Mouse (Mus musculus) heart, adult 2 months (tissue): ENCODE measurements at regions not wholly inside any gene's neighbourhood (a gene's known extent, or its start where the extent isn't known, plus 50 kb on each side); places are given as distances from the start of the nearest gene placed in this dataset.

Source experiments
- DNase-seq, 2 experiments: peaks; one replicate each; pipeline ENCODE4 v3.0.0; 2021
- H3K27ac ChIP-seq: fragments of 200-600 bp; 2 replicates; pipeline ENCODE4 v1.8.1; 2022
- H3K27me3 ChIP-seq: fragments of 200-500 bp; 2 replicates; pipeline ENCODE4 v1.6.1; 2012; ENCODE audit warnings: mild to moderate bottlenecking, low read length, inconsistent platforms, mixed read lengths; ENCODE audit not compliant: control insufficient read depth, insufficient read depth
- H3K36me3 ChIP-seq: fragments of 200-500 bp; 2 replicates; pipeline ENCODE4 v1.6.1; 2012; ENCODE audit warnings: low read length, inconsistent platforms; ENCODE audit not compliant: control insufficient read depth, insufficient read depth
- H3K4me1 ChIP-seq: fragments of 200-500 bp; 2 replicates; pipeline ENCODE4 v1.6.1; 2011; ENCODE audit warnings: low read length; ENCODE audit not compliant: control insufficient read depth, insufficient read depth
- H3K4me3 ChIP-seq: fragments of 200-600 bp; 2 replicates; pipeline ENCODE4 v1.8.1; 2022
- H3K79me2 ChIP-seq: fragments of 200-500 bp; replicated peaks from 2 replicates; pipeline ENCODE4 v1.6.1; 2012; ENCODE audit warnings: mild to moderate bottlenecking, inconsistent platforms, low read length, moderate library complexity, mixed read lengths; ENCODE audit not compliant: control insufficient read depth, insufficient read depth
- H3K9ac ChIP-seq: fragments of 200-500 bp; 2 replicates; pipeline ENCODE4 v1.6.1; 2012; ENCODE audit warnings: low read depth, mild to moderate bottlenecking, control low read depth, inconsistent platforms, low read length, mixed read lengths
- CTCF ChIP-seq: fragments of 200-600 bp; IDR thresholded peaks from 2 replicates; pipeline ENCODE4 v1.8.1; 2022; ENCODE audit warnings: antibody characterized with exemption, mild to moderate bottlenecking, moderate library complexity
- EP300 ChIP-seq: fragments of 200-500 bp; IDR thresholded peaks from 2 replicates; pipeline ENCODE4 v1.6.1; 2011; ENCODE audit warnings: low read depth, low read length, control low read depth; ENCODE audit not compliant: insufficient read depth
- POLR2A ChIP-seq: fragments of 200-500 bp; IDR thresholded peaks from 2 replicates; pipeline ENCODE4 v1.6.1; 2011; ENCODE audit warnings: mild to moderate bottlenecking, low read depth, low read length, control low read depth; ENCODE audit not compliant: insufficient read depth
- WGBS: fragments of 180-500 bp; shearing (Covaris S2); methylation state at CpG from one replicate; pipeline ENCODE4 v1.1.7; 2018; 5-methylcytosine and 5-hydroxymethylcytosine counted together
- intact Hi-C: fragments of 180-260 bp; cut with DNase I; formaldehyde crosslinking; loops from one replicate; pipeline ENCODE4 v1.15.1; 2025

- no peaks in the 10 kb centered on the region for H3K79me2 ChIP-seq
- no peak overlapping the region for H3K4me3 ChIP-seq
- no peaks in the 10 kb centered on the region for H3K4me1 ChIP-seq
- no peak overlapping the region for H3K9ac ChIP-seq
- H3K27ac ChIP-seq = no peak overlapping the region
- 75% methylated on average over 4 of the region's 4 CpGs for WGBS
- no peaks in the 10 kb centered on the region for H3K36me3 ChIP-seq
- TF ChIP-seq CTCF (no peak), EP300 (no peak), POLR2A (no peak)
- DNase-seq = no peak
- intact Hi-C loops = no loop called here
- no peaks in the 10 kb centered on the region for H3K27me3 ChIP-seq
Measured at GRCm38 (mm10) chr19:26383961-26384381, 220.9 kb upstream of the Smarca2 start.

DNA sequence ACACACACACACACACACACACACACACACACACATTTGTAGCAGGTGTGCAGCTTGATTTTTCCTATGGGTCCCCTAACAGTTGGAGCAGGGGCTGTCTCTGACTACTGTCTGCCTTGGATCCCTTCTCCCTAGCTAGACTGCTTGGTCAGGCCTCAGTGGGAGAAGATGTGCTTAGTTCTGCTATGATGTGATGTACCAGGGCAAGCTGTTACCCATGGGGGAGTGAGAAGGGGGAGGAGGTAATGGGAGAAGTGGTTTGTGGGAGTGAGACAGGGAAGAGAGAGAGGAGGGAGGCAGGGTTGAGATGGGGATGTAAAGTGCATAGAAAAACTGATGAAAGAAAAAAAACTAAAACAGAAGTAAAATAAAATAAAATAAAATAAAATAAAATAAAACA is 218.8 kb upstream of the Smarca2 start:
- Histone ChIP-seq H3K27me3 (no peaks in the 10 kb centered on the region), H3K27ac (no peak overlapping the region), H3K4me3 (no peak overlapping the region), H3K36me3 (no peaks in the 10 kb centered on the region), H3K4me1 (no peaks in the 10 kb centered on the region), H3K9ac (no peak overlapping the region), H3K79me2 (no peaks in the 10 kb centered on the region; the same call in 1 of the 2 replicates)
- no peak for DNase-seq
- intact Hi-C loops = no loop called here
- TF ChIP-seq CTCF (no peak), EP300 (no peak), POLR2A (no peak)

- Histone ChIP-seq H3K27me3 (no peaks in the 10 kb centered on the region), H3K36me3 (no peaks in the 10 kb centered on the region), H3K4me3 (no peak overlapping the region), H3K27ac (no peak overlapping the region), H3K9ac (no peak overlapping the region), H3K79me2 (no peaks in the 10 kb centered on the region), H3K4me1 (no peaks in the 10 kb centered on the region)
- TF ChIP-seq CTCF (no peak), EP300 (no peak), POLR2A (no peak)
- intact Hi-C loops = no loop called here
- 62% methylated on average over 2 of the region's 2 CpGs for WGBS
- DNase-seq = no peak
Measured at GRCm38 (mm10) chr19:26412684-26413083, 192.2 kb upstream of the Smarca2 start.

- H3K9ac ChIP-seq = no peak overlapping the region
- 56% methylated on average over 6 of the region's 6 CpGs for WGBS
- H3K4me3 ChIP-seq = no peak overlapping the region
- H3K4me1 ChIP-seq = no peaks in the 10 kb centered on the region
- no peak overlapping the region for H3K27ac ChIP-seq
- no peaks in the 10 kb centered on the region for H3K36me3 ChIP-seq
- intact Hi-C loops = no loop called here
- H3K27me3 ChIP-seq = no peaks in the 10 kb centered on the region
- DNase-seq = no peak
- TF ChIP-seq POLR2A (no peak), EP300 (no peak), CTCF (no peak)
- no peaks in the 10 kb centered on the region for H3K79me2 ChIP-seq
Measured at GRCm38 (mm10) chr19:26414476-26415024, 190.3 kb upstream of the Smarca2 start.

GRCm38 (mm10) chr19:26419781-26420180 is 185.1 kb upstream of the Smarca2 start:
- no peak for DNase-seq

DNA sequence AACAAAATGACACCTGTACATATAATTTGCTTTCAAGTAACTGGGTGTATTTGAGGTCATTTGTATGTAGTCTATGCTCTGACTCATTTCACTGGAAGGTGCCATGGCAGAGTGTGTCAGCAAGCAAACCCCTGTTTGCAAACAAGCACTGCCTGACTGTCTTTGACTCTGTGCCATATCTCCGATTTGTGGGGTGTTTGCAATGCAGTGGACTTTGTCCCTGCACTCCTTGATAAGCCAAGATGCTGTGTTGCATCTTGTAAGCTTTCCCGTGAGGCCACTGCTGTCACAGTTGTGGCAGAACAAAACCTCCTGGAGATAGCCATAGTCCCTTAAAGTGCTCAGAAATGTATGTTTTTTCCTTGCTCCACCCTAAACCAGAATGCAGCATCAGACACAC is 165.7 kb upstream of the Smarca2 start:
- no peak for DNase-seq
- no peaks in the 10 kb centered on the region for H3K79me2 ChIP-seq
- no peak overlapping the region for H3K4me3 ChIP-seq
- intact Hi-C loops = no loop called here
- no peak overlapping the region for H3K27ac ChIP-seq
- no peaks in the 10 kb centered on the region for H3K36me3 ChIP-seq
- no peak for TF ChIP-seq EP300
- TF ChIP-seq CTCF = no peak
- no peak for TF ChIP-seq POLR2A
- H3K27me3 ChIP-seq = no peaks in the 10 kb centered on the region
- H3K4me1 ChIP-seq = no peaks in the 10 kb centered on the region
- no peak overlapping the region for H3K9ac ChIP-seq
- 47% methylated on average over 2 of the region's 2 CpGs for WGBS

More at GRCm38 (mm10) chr19:26419781-26420180, 185.1 kb upstream of the Smarca2 start:
- H3K27ac ChIP-seq = no peak overlapping the region
- intact Hi-C loops = no loop called here
- H3K79me2 ChIP-seq = no peaks in the 10 kb centered on the region
- H3K36me3 ChIP-seq = no peaks in the 10 kb centered on the region
- H3K4me3 ChIP-seq = no peak overlapping the region
- TF ChIP-seq CTCF (no peak), EP300 (no peak), POLR2A (no peak)
- H3K9ac ChIP-seq = no peak overlapping the region
- H3K27me3 ChIP-seq = no peaks in the 10 kb centered on the region
- 61% methylated on average over 2 of the region's 2 CpGs for WGBS
- no peaks in the 10 kb centered on the region for H3K4me1 ChIP-seq
